Mouse (Mus musculus): ENCODE measurements around the gene Shmt2.

DNA sequence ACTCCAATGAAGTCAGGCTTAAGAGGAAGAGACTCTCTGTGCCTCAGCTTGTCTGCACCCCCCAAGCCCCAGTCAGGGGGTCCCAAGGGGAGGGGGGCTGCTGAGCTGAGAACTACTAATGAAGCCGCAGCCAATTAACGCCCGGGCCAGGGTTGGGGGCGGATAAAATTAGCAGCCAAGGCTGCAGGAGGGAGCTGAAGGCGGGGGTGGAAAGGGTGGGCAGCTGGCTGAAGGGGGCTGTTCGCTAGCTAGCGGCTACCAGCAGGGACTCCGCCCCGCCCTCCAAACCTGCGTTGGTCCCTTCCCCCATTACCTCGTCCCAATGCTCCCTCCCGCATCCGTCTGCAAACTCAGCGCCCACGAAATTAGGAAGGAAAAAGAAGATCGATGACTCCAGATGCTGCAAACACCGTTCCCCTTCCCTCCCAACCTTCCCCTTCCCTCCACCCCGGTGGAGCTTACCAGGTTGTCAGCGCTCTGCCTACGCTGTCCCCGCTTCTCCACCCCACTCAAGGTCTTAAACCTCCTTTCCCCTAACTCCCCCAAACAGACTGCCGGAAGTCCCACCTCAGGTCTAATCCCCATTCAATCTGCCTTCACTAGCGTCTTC is 2.5 kb upstream of the Shmt2 start:
- TF ChIP-seq CTCF (IDR thresholded peaks at IDR 0.05; ENCODE audit: low read depth) = no peak
- TF ChIP-seq EP300 (IDR thresholded peaks at IDR 0.05; ENCODE audit: low read depth) = no peak

All from heart, postnatal 0 days (tissue).